ENCODE assay signal across 11 mouse cellular contexts in the genomic region with DNA sequence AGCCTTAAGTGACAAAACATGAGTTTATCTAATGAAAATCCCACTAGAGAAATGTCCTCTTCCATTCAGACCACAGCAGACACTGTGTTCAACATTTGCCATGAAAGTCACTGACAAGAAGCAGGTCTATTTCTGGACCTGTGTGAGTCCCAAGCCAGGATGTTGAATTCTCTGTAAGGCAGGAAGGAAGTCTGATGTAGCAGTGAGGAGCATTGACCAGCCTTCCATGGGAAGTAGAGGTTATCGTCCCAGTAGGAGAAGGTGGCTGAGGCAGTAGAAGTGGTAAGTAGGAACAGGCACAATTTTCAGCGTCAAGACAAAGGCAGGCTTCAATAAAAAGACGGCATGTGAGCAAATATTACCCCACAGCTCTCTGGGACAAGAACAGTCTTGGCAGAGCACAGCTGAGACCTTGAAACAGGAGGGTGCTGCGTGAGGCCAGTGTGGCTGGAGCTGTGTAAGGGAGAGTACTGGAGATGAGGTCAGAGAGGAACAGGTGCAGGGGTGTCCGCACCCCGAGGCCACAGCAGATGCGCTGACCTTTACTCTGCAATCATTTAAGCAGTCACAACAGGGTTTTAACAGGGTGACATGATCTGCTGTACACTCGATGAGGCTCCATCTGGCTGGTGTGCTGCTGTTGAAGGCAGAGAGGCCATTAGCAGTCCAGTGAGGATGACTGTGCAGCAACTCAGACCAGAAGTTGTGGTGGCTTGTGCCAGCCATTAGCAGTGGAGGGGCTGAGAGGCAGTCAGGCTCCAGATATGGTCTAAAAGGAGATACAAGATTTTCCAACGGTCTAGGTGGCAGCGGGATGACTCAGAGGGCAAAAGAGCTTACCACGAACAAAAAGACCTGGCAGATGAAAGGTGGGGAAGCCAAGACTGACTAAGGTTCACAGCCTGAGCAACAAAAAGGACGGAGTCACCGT. TPM values are rescaled to one million over a fixed set of nuclear protein-coding genes. Genes with fewer than 3 reads are reported as not detected.
DNase-seq lines count a peak whose midpoint lies in the region; ATAC-seq lines count a peak whose summit lies in the region.
"Had no signal": no experiment of that assay in that cellular context is flagged by ENCODE, and none has a peak within 500 bp of the region (broad histone marks: within the 10 kb centered on the region; RNA-seq: fewer than 3 reads in every experiment).

No protein-coding gene starts in this region.

- H3K27me3 ChIP-seq in hindbrain, embryonic 11.5 days (ENCODE audit: control insufficient read depth, insufficient read depth, low read length): no peaks in the 10 kb centered on the region
- H3K27me3 ChIP-seq in hindbrain, embryonic 13.5 days: no peaks in the 10 kb centered on the region
- H3K27me3 ChIP-seq: midbrain, embryonic 12.5 days had no signal

- H3K4me3 ChIP-seq in hindbrain, embryonic 11.5 days (ENCODE audit: low read depth, low read length): no peak overlapping the region
- H3K4me3 ChIP-seq in hindbrain, embryonic 13.5 days: no peak overlapping the region
- H3K4me3 ChIP-seq: midbrain, embryonic 12.5 days had no signal

- 79% methylated on average over 13 of the region's 13 CpGs for WGBS in hindbrain, embryonic 11.5 days
- 74% methylated on average over 13 of the region's 13 CpGs for WGBS in hindbrain, embryonic 13.5 days

- no peak for DNase-seq in hindbrain, embryonic 11.5 days (ENCODE audit: low spot score)
- DNase-seq in adrenal gland, postnatal 14 days: peak; percentile 69
- no peak for DNase-seq in left cerebral cortex, postnatal 14 days (ENCODE audit: low spot score in 2 of 2)
- DNase-seq in urinary bladder, postnatal 14 days (ENCODE audit: low spot score): no peak
- no peak for DNase-seq in layer of hippocampus, postnatal 36 days
- DNase-seq: kidney, adult 9 months; spleen, adult 18-20 months had no signal

- H3K4me1 ChIP-seq in hindbrain, embryonic 11.5 days (replicated peaks; ENCODE audit: control insufficient read depth, insufficient read depth, low read length): no peaks in the 10 kb centered on the region
- H3K4me1 ChIP-seq in hindbrain, embryonic 13.5 days (replicated peaks): 0 out of 2 replicates have a peak, but pooled peaks cover 3% of the 10 kb centered on the region

- H3K36me3 ChIP-seq in hindbrain, embryonic 11.5 days (ENCODE audit: control insufficient read depth, insufficient read depth, low read length): no peaks in the 10 kb centered on the region
- H3K36me3 ChIP-seq in hindbrain, embryonic 13.5 days: no peaks in the 10 kb centered on the region
- H3K36me3 ChIP-seq: midbrain, embryonic 12.5 days had no signal

- peak; percentile 38; the same call in 1 of the 2 replicates for ATAC-seq in hindbrain, embryonic 11.5 days (ENCODE audit: low FRiP score)
- ATAC-seq in hindbrain, embryonic 13.5 days (ENCODE audit: low FRiP score): no peak
- ATAC-seq in granulocyte monocyte progenitor cell, adult 5-6 weeks (replicated peaks; ENCODE audit: poor library complexity, severe bottlenecking): 0 out of 2 replicates have a peak, but pooled peaks have one; percentile 30
- ATAC-seq in megakaryocyte, adult 5-6 weeks (ENCODE audit: poor library complexity, severe bottlenecking): 0 out of 2 replicates have a peak, but pooled peaks have one; percentile 8

- H3K9ac ChIP-seq in hindbrain, embryonic 11.5 days (ENCODE audit: low read depth, low read length): no peak overlapping the region
- H3K9ac ChIP-seq in hindbrain, embryonic 13.5 days: no peak overlapping the region
- H3K9ac ChIP-seq: midbrain, embryonic 12.5 days had no signal

- intact Hi-C loops in left cerebral cortex, postnatal 14 days (cut with DNase I): no loop called here

- H3K4me2 ChIP-seq in hindbrain, embryonic 11.5 days (replicated peaks; ENCODE audit: low read depth, low read length): no peak overlapping the region
- H3K4me2 ChIP-seq in hindbrain, embryonic 13.5 days: no peak overlapping the region
- H3K4me2 ChIP-seq: midbrain, embryonic 12.5 days had no signal

- no peaks in the 10 kb centered on the region for H3K9me3 ChIP-seq in hindbrain, embryonic 11.5 days (ENCODE audit: control insufficient read depth, low read length)
- peaks cover 3% of the 10 kb centered on the region; the same call in 1 of the 2 replicates for H3K9me3 ChIP-seq in hindbrain, embryonic 13.5 days
- H3K9me3 ChIP-seq: midbrain, embryonic 12.5 days had no signal

- no peak overlapping the region; the same call in 1 of the 2 replicates for H3K27ac ChIP-seq in hindbrain, embryonic 11.5 days (ENCODE audit: low read depth, low read length)
- H3K27ac ChIP-seq in hindbrain, embryonic 13.5 days: no peak overlapping the region
- H3K27ac ChIP-seq: midbrain, embryonic 12.5 days had no signal

RNA-seq across cellular contexts. Expression of gene Tmem131l, which starts 21.8 kb away (rescaled TPM):
- 75.8 and 89.0 TPM in 2 replicates for polyA plus RNA-seq in hindbrain, embryonic 11.5 days (2014; fragmentation: Nextera tagmentation; extraction: Ambion mirVana)
- 66.6 and 75.8 TPM in 2 replicates for polyA plus RNA-seq in hindbrain, embryonic 13.5 days (2015; fragmentation: Nextera tagmentation; extraction: Ambion mirVana)
- total RNA-seq in adrenal gland, postnatal 14 days (2021): 45.7 and 60.1 TPM in 2 replicates
- 80.9 and 108 TPM in 2 replicates for total RNA-seq in granulocyte monocyte progenitor cell, adult 5-6 weeks (2014; fragmentation: Nextera tagmentation)
- total RNA-seq in granulocyte monocyte progenitor cell, adult 5-6 weeks (2017): 25.6 and 31.9 TPM in 2 replicates
- total RNA-seq in megakaryocyte, adult 5-6 weeks (2015): 40.0 and 63.5 TPM in 2 replicates
- 29.7 and 40.2 TPM in 2 replicates for total RNA-seq in megakaryocyte, adult 5-6 weeks (2017)
- total RNA-seq in left cerebral cortex, postnatal 14 days (2021): 10 to 100 TPM; 29.6 to 35.8 TPM
- total RNA-seq in layer of hippocampus, postnatal 36 days (2021): 10 to 100 TPM; 30.8 to 37.4 TPM
